Mouse (Mus musculus): ENCODE measurements around the gene Ccr6. TPM values are rescaled to one million over a fixed set of nuclear protein-coding genes. Genes with fewer than 3 reads are reported as not detected.
A peak's percentile ranks its signal among the peaks of the same experiment; 100 is the strongest.

Ccr6 gene
- total and polyA plus RNA-seq, 2 experiments, result 0.20 TPM; not detected in 1

- Histone ChIP-seq H3K4me3 (ENCODE audit: insufficient read depth, low read depth, low read length) (no peak overlapping the region), H3K9ac (ENCODE audit: low read depth, low read length) (no peak overlapping the region), H3K27me3 (ENCODE audit: control insufficient read depth, insufficient read depth, low read length) (no peaks in the 10 kb centered on the region), H3K36me3 (ENCODE audit: control insufficient read depth, insufficient read depth, low read length) (no peaks in the 10 kb centered on the region), H3K27ac (replicated peaks; ENCODE audit: insufficient read depth, low read depth, low read length) (no peak overlapping the region), H3K79me2 (ENCODE audit: control insufficient read depth, insufficient read depth, low read length) (no peaks in the 10 kb centered on the region), H3K4me1 (ENCODE audit: control insufficient read depth, insufficient read depth, low read length) (peaks cover 26% of the 10 kb centered on the region)
- DNase-seq (ENCODE audit: extremely low read depth, low read depth, low spot score), result peak; percentile 86
- TF ChIP-seq POLR2A (IDR thresholded peaks at IDR 0.05; ENCODE audit: extremely low read depth, insufficient read depth, low read length) (no peak), CTCF (IDR thresholded peaks at IDR 0.05; ENCODE audit: low read depth, low read length) (no peak)
- WGBS, result 17% methylated on average over 3 of the region's 3 CpGs
Measured at GRCm38 (mm10) chr17:8277266-8277665, 41.4 kb downstream of the Ccr6 start.

GRCm38 (mm10) chr17:8278356-8278755 is 42.5 kb downstream of the Ccr6 start:
- Histone ChIP-seq H3K27ac (replicated peaks; ENCODE audit: insufficient read depth, low read depth, low read length) (0 out of 2 replicates have a peak overlapping the region, but pooled peaks have one; percentile 21), H3K36me3 (ENCODE audit: control insufficient read depth, insufficient read depth, low read length) (no peaks in the 10 kb centered on the region), H3K27me3 (ENCODE audit: control insufficient read depth, insufficient read depth, low read length) (no peaks in the 10 kb centered on the region), H3K79me2 (ENCODE audit: control insufficient read depth, insufficient read depth, low read length) (no peaks in the 10 kb centered on the region), H3K4me1 (ENCODE audit: control insufficient read depth, insufficient read depth, low read length) (peaks cover 24% of the 10 kb centered on the region), H3K9ac (ENCODE audit: low read depth, low read length) (no peak overlapping the region), H3K4me3 (ENCODE audit: insufficient read depth, low read depth, low read length) (no peak overlapping the region)
- peak; percentile 87 for DNase-seq (ENCODE audit: extremely low read depth, low read depth, low spot score)
- TF ChIP-seq CTCF (IDR thresholded peaks at IDR 0.05; ENCODE audit: low read depth, low read length) (no peak), POLR2A (IDR thresholded peaks at IDR 0.05; ENCODE audit: extremely low read depth, insufficient read depth, low read length) (no peak)
- 40% methylated on average over 3 of the region's 3 CpGs for WGBS

GRCm38 (mm10) chr17:8282821-8283525 is 47.1 kb downstream of the Ccr6 start, which contains the start of gene Mpc1:
Gene Mpc1 (plus strand): TSS chr17:8282904.
- Histone ChIP-seq H3K9ac (ENCODE audit: low read depth, low read length) (peak within 1 kb of the TSS; percentile 96), H3K27ac (replicated peaks; ENCODE audit: insufficient read depth, low read depth, low read length) (peak within 1 kb of the TSS; percentile 97), H3K79me2 (ENCODE audit: control insufficient read depth, insufficient read depth, low read length) (peaks cover 8% of the 10 kb centered on the region; the same call in 1 of the 2 replicates), H3K36me3 (ENCODE audit: control insufficient read depth, insufficient read depth, low read length) (no peaks in the 10 kb centered on the region), H3K4me1 (ENCODE audit: control insufficient read depth, insufficient read depth, low read length) (peaks cover 10% of the 10 kb centered on the region), H3K27me3 (ENCODE audit: control insufficient read depth, insufficient read depth, low read length) (no peaks in the 10 kb centered on the region), H3K4me3 (ENCODE audit: insufficient read depth, low read depth, low read length) (peak within 1 kb of the TSS; percentile 96)
- whole genome bisulfite sequencing, result under 1% methylated on average over 35 of the region's 35 CpGs
- peak; percentile 77 for DNase-seq (ENCODE audit: extremely low read depth, low read depth, low spot score)
- TF ChIP-seq POLR2A (IDR thresholded peaks at IDR 0.05; ENCODE audit: extremely low read depth, insufficient read depth, low read length) (0 out of 2 replicates have a peak, but pooled peaks have one; percentile 5), CTCF (IDR thresholded peaks at IDR 0.05; ENCODE audit: low read depth, low read length) (no peak)

GRCm38 (mm10) chr17:8283526-8284253 is 47.8 kb downstream of the Ccr6 start:
- H3K4me1 ChIP-seq (ENCODE audit: control insufficient read depth, insufficient read depth, low read length), result peaks cover 7% of the 10 kb centered on the region
- peak overlapping the region; percentile 97 for H3K27ac ChIP-seq (replicated peaks; ENCODE audit: insufficient read depth, low read depth, low read length)
- H3K4me3 ChIP-seq (ENCODE audit: insufficient read depth, low read depth, low read length), result peak overlapping the region; percentile 96
- H3K36me3 ChIP-seq (ENCODE audit: control insufficient read depth, insufficient read depth, low read length), result no peaks in the 10 kb centered on the region
- TF ChIP-seq CTCF (IDR thresholded peaks at IDR 0.05; ENCODE audit: low read depth, low read length) (peak; percentile 39), POLR2A (IDR thresholded peaks at IDR 0.05; ENCODE audit: extremely low read depth, insufficient read depth, low read length) (peak; percentile 89)
- DNase-seq (ENCODE audit: extremely low read depth, low read depth, low spot score), result peak; percentile 88
- WGBS, result under 1% methylated on average over 77 of the region's 77 CpGs
- H3K79me2 ChIP-seq (ENCODE audit: control insufficient read depth, insufficient read depth, low read length), result peaks cover 8% of the 10 kb centered on the region; the same call in 1 of the 2 replicates
- H3K9ac ChIP-seq (ENCODE audit: low read depth, low read length), result peak overlapping the region; percentile 96
- no peaks in the 10 kb centered on the region for H3K27me3 ChIP-seq (ENCODE audit: control insufficient read depth, insufficient read depth, low read length)

DNA sequence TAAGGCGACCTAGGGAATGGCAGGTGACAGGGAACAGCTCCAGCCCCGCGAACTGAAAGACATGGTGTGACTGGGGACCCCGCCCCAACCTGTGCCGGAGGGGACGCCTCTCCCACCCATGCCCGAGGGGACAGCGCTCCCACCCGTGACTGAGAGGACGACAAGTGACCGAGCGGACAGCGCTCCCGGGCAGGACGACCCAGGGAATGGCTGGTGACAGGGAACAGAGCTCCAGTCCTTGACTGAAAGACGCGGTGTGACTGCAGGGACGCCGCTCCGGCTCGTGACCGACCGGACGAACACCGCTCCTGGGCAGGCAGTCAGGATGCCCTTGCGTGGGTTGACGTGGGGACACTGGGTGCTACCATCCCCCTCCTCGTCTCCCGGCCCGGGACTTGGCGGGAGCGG is 48.4 kb downstream of the Ccr6 start:
- Histone ChIP-seq H3K4me3 (ENCODE audit: insufficient read depth, low read depth, low read length) (peak overlapping the region; percentile 96), H3K27me3 (ENCODE audit: control insufficient read depth, insufficient read depth, low read length) (no peaks in the 10 kb centered on the region), H3K79me2 (ENCODE audit: control insufficient read depth, insufficient read depth, low read length) (peaks cover 8% of the 10 kb centered on the region; the same call in 1 of the 2 replicates), H3K4me1 (ENCODE audit: control insufficient read depth, insufficient read depth, low read length) (peaks cover 7% of the 10 kb centered on the region), H3K36me3 (ENCODE audit: control insufficient read depth, insufficient read depth, low read length) (peaks cover 2% of the 10 kb centered on the region; the same call in 1 of the 2 replicates), H3K27ac (replicated peaks; ENCODE audit: insufficient read depth, low read depth, low read length) (peak overlapping the region; percentile 97), H3K9ac (ENCODE audit: low read depth, low read length) (peak overlapping the region; percentile 96)
- under 1% methylated on average over 32 of the region's 32 CpGs for WGBS
- TF ChIP-seq POLR2A (IDR thresholded peaks at IDR 0.05; ENCODE audit: extremely low read depth, insufficient read depth, low read length), result 0 out of 2 replicates have a peak, but pooled peaks have one; percentile 48
- no peak for TF ChIP-seq CTCF (IDR thresholded peaks at IDR 0.05; ENCODE audit: low read depth, low read length)
- DNase-seq (ENCODE audit: extremely low read depth, low read depth, low spot score), result peak; percentile 76
